Mouse (Mus musculus): Measurements from ENCODE around the gene Slc35g3. TPM values are rescaled to one million over a fixed set of nuclear protein-coding genes. Genes with fewer than 3 reads are reported as not detected.

Slc35g3 gene
- total RNA-seq, 2 experiments from 2014 or later = not detected

- DNase-seq (ENCODE audit: extremely low spot score in 1 of 2, low spot score in 1 of 2) = no peak
These were observed 25.5 kb upstream of the Slc35g3 start for GRCm38 (mm10) chr11:69787306-69787705.

GRCm38 (mm10) chr11:69784793-69785272 is 23.1 kb upstream of the Slc35g3 start:
- no peak for DNase-seq (ENCODE audit: extremely low spot score in 1 of 2, low spot score in 1 of 2)

- DNase-seq (ENCODE audit: extremely low spot score in 1 of 2, low spot score in 1 of 2) = no peak
These were observed 20.1 kb upstream of the Slc35g3 start for GRCm38 (mm10) chr11:69781828-69782227.

- DNase-seq (ENCODE audit: extremely low spot score in 1 of 2, low spot score in 1 of 2) = no peak
These were observed 17.2 kb upstream of the Slc35g3 start for GRCm38 (mm10) chr11:69778985-69779384.

- no peak for DNase-seq (ENCODE audit: extremely low spot score in 1 of 2, low spot score in 1 of 2)
These were observed 16.7 kb upstream of the Slc35g3 start for GRCm38 (mm10) chr11:69778258-69778982.

GRCm38 (mm10) chr11:69777504-69778257 is 15.9 kb upstream of the Slc35g3 start:
- DNase-seq (ENCODE audit: extremely low spot score in 1 of 2, low spot score in 1 of 2) = no peak

- no peak for DNase-seq (ENCODE audit: extremely low spot score in 1 of 2, low spot score in 1 of 2)
These were observed 14.7 kb upstream of the Slc35g3 start for GRCm38 (mm10) chr11:69776488-69776887.

- DNase-seq (ENCODE audit: extremely low spot score in 1 of 2, low spot score in 1 of 2) = no peak
These were observed 13.9 kb upstream of the Slc35g3 start for GRCm38 (mm10) chr11:69775716-69776115.

- no peak for DNase-seq (ENCODE audit: extremely low spot score in 1 of 2, low spot score in 1 of 2)
These were observed 13.2 kb upstream of the Slc35g3 start for GRCm38 (mm10) chr11:69774961-69775360.

- DNase-seq (ENCODE audit: extremely low spot score in 1 of 2, low spot score in 1 of 2) = no peak
These were observed 5.8 kb upstream of the Slc35g3 start for GRCm38 (mm10) chr11:69767625-69767909.

GRCm38 (mm10) chr11:69766872-69767624 is 5.3 kb upstream of the Slc35g3 start:
- DNase-seq (ENCODE audit: extremely low spot score in 1 of 2, low spot score in 1 of 2) = no peak

- DNase-seq (ENCODE audit: extremely low spot score in 1 of 2, low spot score in 1 of 2) = peak; percentile 60 to 65
These were observed 4.4 kb upstream of the Slc35g3 start for GRCm38 (mm10) chr11:69766126-69766609.

GRCm38 (mm10) chr11:69765221-69766125 is 3.7 kb upstream of the Slc35g3 start, which contains the start of gene Zbtb4:
Zbtb4 (plus strand) TSS chr11:69765912.
- peak; percentile 47 to 52 for DNase-seq (ENCODE audit: extremely low spot score in 1 of 2, low spot score in 1 of 2)

GRCm38 (mm10) chr11:69763551-69763950 is 1.8 kb upstream of the Slc35g3 start:
- no peak for DNase-seq (ENCODE audit: extremely low spot score in 1 of 2, low spot score in 1 of 2)

- DNase-seq (ENCODE audit: extremely low spot score in 1 of 2, low spot score in 1 of 2) = no peak
These were observed 917 bp downstream of the Slc35g3 start for GRCm38 (mm10) chr11:69760901-69761200.

- no peak for DNase-seq (ENCODE audit: extremely low spot score in 1 of 2, low spot score in 1 of 2)
These were observed 1.4 kb downstream of the Slc35g3 start for GRCm38 (mm10) chr11:69760160-69760900.

- peak; percentile 67 to 71 for DNase-seq (ENCODE audit: extremely low spot score in 1 of 2, low spot score in 1 of 2)
These were observed 2.6 kb downstream of the Slc35g3 start for GRCm38 (mm10) chr11:69758971-69759721.

GRCm38 (mm10) chr11:69758478-69758970 is 3.2 kb downstream of the Slc35g3 start, which contains the start of gene Polr2a:
Polr2a (minus strand) TSS chr11:69758637.
- peak; percentile 95 to 97 for DNase-seq (ENCODE audit: extremely low spot score in 1 of 2, low spot score in 1 of 2)
